Mouse (Mus musculus) ES-E14 (cell line): Measurements from ENCODE around the gene Esr1. TPM values are rescaled to one million over a fixed set of nuclear protein-coding genes. Genes with fewer than 3 reads are reported as not detected.

ENCODE experiments used
- DNase-seq: peaks from one replicate; pipeline ENCODE4 v3.0.0-alpha.2; 2013; ENCODE audit warnings: low read depth, low spot score
- H3K27ac ChIP-seq: 2 replicates; pipeline ENCODE4 v1.5.1; 2012; ENCODE audit warnings: low read depth, mild to moderate bottlenecking, low read length, moderate library complexity, mixed read lengths; ENCODE audit not compliant: poor library complexity, insufficient read depth, severe bottlenecking
- H3K36me3 ChIP-seq: 2 replicates; pipeline ENCODE4 v1.6.1; 2012; ENCODE audit warnings: mild to moderate bottlenecking, low read length, moderate library complexity, mixed read lengths; ENCODE audit not compliant: control insufficient read depth, poor library complexity, insufficient read depth, severe bottlenecking
- H3K4me1 ChIP-seq, 2 experiments: fragments of 150-350 bp in 1 of 2; sonication (generic) in 1 of 2; 2 replicates each; pipeline ENCODE4 v1.6.1; 2012; ENCODE audit warnings: low read length in 2 of 2, mild to moderate bottlenecking in 1 of 2, mixed read lengths in 1 of 2; ENCODE audit not compliant: control insufficient read depth in 2 of 2, insufficient read depth in 2 of 2, poor library complexity in 1 of 2
- H3K4me3 ChIP-seq, 2 experiments: fragments of 150-350 bp in 1 of 2; sonication (generic) in 1 of 2; 2 replicates each; pipeline ENCODE4 v1.5.1; 2012; ENCODE audit warnings: low read length in 2 of 2, low read depth in 1 of 2, mild to moderate bottlenecking in 1 of 2, mixed read lengths in 1 of 2; ENCODE audit not compliant: insufficient read depth in 1 of 2, poor library complexity in 1 of 2, severe bottlenecking in 1 of 2
- H3K9ac ChIP-seq: 2 replicates; pipeline ENCODE4 v1.6.1; 2012; ENCODE audit warnings: low read depth, mild to moderate bottlenecking, low read length, mixed read lengths; ENCODE audit not compliant: poor library complexity, insufficient read depth, severe bottlenecking
- H3K9me3 ChIP-seq: fragments of 150-350 bp; sonication (generic); 2 replicates; pipeline ENCODE4 v1.6.1; 2012; ENCODE audit warnings: low read depth, mild to moderate bottlenecking, low read length; ENCODE audit not compliant: control insufficient read depth, insufficient read depth
- CHD2 ChIP-seq: IDR thresholded peaks from 2 replicates; pipeline ENCODE4 v1.6.1; 2014; ENCODE audit warnings: mild to moderate bottlenecking, low read depth, low read length, inconsistent platforms
- HCFC1 ChIP-seq: IDR thresholded peaks from 2 replicates; pipeline ENCODE4 v1.6.1; 2012; ENCODE audit warnings: low read length, inconsistent platforms, borderline replicate concordance; ENCODE audit not compliant: insufficient read depth
- MAFK ChIP-seq: IDR thresholded peaks from 2 replicates; pipeline ENCODE4 v1.6.1; 2014; ENCODE audit warnings: mild to moderate bottlenecking, low read depth, low read length, inconsistent platforms; ENCODE audit not compliant: insufficient read depth
- ZC3H11A ChIP-seq: IDR thresholded peaks from 2 replicates; pipeline ENCODE4 v1.6.1; 2012; ENCODE audit warnings: low read depth, mild to moderate bottlenecking, inconsistent platforms, low read length, borderline replicate concordance
- ZNF384 ChIP-seq: IDR thresholded peaks from 2 replicates; pipeline ENCODE4 v1.6.1; 2012; ENCODE audit warnings: low read depth, low read length, inconsistent platforms
- in situ Hi-C, 2 experiments: fragments of 600-800 bp; cut with MboI; formaldehyde crosslinking; loops; one replicate each; pipeline ENCODE4 v1.15.1; 2025; ENCODE audit warnings: low sequenced_read_pairs in 2 of 2, inconsistent platforms in 1 of 2; ENCODE audit not compliant: unreplicated experiment in 2 of 2
- total RNA-seq: library from RNA; depleted of rRNA; stranded (reverse); fragments of 300-350 nt; gene quantifications from 2 replicates; pipeline ENCODE4 v1.2.3, GENCODE M21; 2012

Gene Esr1
- total RNA-seq, 1 experiment: 0.09 TPM

DNA sequence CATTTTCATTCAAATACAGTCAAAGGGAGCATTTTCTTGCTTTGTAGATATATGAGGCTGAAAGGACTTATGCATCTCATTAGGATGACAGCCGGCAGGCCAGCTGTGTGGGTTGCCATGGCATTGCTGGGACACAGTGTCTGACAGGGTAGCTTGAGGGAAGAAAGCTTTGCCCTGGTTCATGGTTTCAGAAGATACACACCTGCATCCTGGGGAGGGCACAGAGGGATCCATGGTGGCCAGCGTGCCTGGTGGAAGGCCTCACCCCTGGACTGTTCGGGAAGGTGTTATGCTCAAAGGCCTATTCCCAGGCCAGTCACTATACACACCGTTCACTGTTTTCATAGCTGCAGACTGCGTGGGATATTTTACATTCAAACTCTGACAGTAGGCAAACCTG lies 29.5 kb upstream of the Esr1 start:
- no peak for DNase-seq
- in situ Hi-C loops: no loop called here
- Histone ChIP-seq H3K27ac (no peak overlapping the region), H3K36me3 (no peaks in the 10 kb centered on the region), H3K9ac (no peak overlapping the region), H3K4me1 (no peaks in the 10 kb centered on the region), H3K9me3 (no peaks in the 10 kb centered on the region), H3K4me3 (no peak overlapping the region)
- no peak for TF ChIP-seq MAFK
- no peak for TF ChIP-seq ZC3H11A
- no peak for TF ChIP-seq HCFC1
- TF ChIP-seq ZNF384: no peak
- TF ChIP-seq CHD2: no peak

GRCm38 (mm10) chr10:4586691-4587090 lies 24.7 kb upstream of the Esr1 start:
- no peak overlapping the region for H3K27ac ChIP-seq
- no peaks in the 10 kb centered on the region for H3K4me1 ChIP-seq
- H3K4me3 ChIP-seq: no peak overlapping the region
- H3K36me3 ChIP-seq: no peaks in the 10 kb centered on the region
- TF ChIP-seq ZNF384 (no peak), CHD2 (no peak), ZC3H11A (no peak), MAFK (no peak), HCFC1 (no peak)
- no peaks in the 10 kb centered on the region for H3K9me3 ChIP-seq
- DNase-seq: no peak
- H3K9ac ChIP-seq: no peak overlapping the region
- in situ Hi-C loops: no loop called here

- Histone ChIP-seq H3K4me3 (no peak overlapping the region), H3K27ac (no peak overlapping the region), H3K9me3 (no peaks in the 10 kb centered on the region), H3K36me3 (no peaks in the 10 kb centered on the region), H3K9ac (no peak overlapping the region), H3K4me1 (no peaks in the 10 kb centered on the region)
- TF ChIP-seq CHD2: no peak
- TF ChIP-seq ZC3H11A: no peak
- TF ChIP-seq ZNF384: no peak
- no peak for TF ChIP-seq MAFK
- TF ChIP-seq HCFC1: no peak
- no peak for DNase-seq
- in situ Hi-C loops: no loop called here
These were observed 21.8 kb upstream of the Esr1 start for GRCm38 (mm10) chr10:4589576-4589975.

DNA sequence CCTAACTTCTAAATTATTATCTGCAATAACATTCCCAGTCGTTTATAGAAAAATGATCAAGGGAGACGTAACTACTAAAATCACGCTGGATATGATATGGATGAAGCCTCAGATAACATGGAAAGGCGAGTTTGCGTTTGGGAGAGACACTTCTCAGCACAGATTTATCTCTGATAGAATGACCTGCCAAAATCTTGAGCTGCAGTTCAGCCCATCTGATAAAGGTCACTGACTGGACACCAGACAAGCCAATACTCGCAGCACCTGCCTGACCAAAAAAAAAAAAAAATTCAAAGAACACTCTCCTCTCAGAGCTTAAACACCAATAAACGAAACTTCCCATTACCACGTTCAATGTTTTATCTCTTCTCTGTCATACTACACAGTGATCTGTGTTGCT lies 20.4 kb upstream of the Esr1 start:
- Histone ChIP-seq H3K36me3 (no peaks in the 10 kb centered on the region), H3K9me3 (no peaks in the 10 kb centered on the region), H3K4me3 (no peak overlapping the region), H3K4me1 (no peaks in the 10 kb centered on the region), H3K27ac (no peak overlapping the region), H3K9ac (no peak overlapping the region)
- no peak for TF ChIP-seq HCFC1
- TF ChIP-seq MAFK: no peak
- no peak for TF ChIP-seq CHD2
- TF ChIP-seq ZNF384: no peak
- TF ChIP-seq ZC3H11A: no peak
- no peak for DNase-seq
- in situ Hi-C loops: no loop called here

DNA sequence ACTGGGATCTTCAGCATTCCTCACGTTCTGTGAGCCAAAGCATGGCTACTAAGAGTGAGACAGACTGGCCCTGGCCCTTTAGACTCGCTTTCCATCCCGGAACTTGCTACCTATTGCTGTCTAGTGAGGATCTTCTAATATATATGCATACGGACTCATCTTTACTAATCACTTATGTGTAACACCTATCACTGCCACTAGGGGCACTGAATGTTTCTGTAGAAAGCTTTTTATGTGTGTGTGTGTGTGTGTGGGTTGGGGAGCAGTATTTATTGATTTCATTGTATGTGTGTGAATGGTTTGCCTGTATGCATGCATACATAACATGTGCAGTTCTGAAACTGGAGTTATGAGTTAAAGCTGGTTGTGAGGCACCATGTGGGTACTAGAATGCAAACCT lies 17.6 kb upstream of the Esr1 start:
- in situ Hi-C loops: no loop called here

More for the DNA sequence above, 17.6 kb upstream of the Esr1 start:
- H3K27ac ChIP-seq: no peak overlapping the region
- H3K36me3 ChIP-seq: no peaks in the 10 kb centered on the region
- H3K4me1 ChIP-seq: no peaks in the 10 kb centered on the region
- no peak overlapping the region for H3K4me3 ChIP-seq
- TF ChIP-seq ZNF384 (no peak), HCFC1 (no peak), CHD2 (no peak), ZC3H11A (no peak), MAFK (no peak)
- H3K9me3 ChIP-seq: no peaks in the 10 kb centered on the region
- no peak for DNase-seq
- no peak overlapping the region for H3K9ac ChIP-seq
